Mouse (Mus musculus) ES-E14 (cell line): ENCODE data around the gene Lrmda.

Experiments used
- CHD2 ChIP-seq: IDR thresholded peaks from 2 replicates; pipeline ENCODE4 v1.6.1; 2014; ENCODE audit warnings: mild to moderate bottlenecking, low read depth, low read length, inconsistent platforms
- MAFK ChIP-seq: IDR thresholded peaks from 2 replicates; pipeline ENCODE4 v1.6.1; 2014; ENCODE audit warnings: mild to moderate bottlenecking, low read depth, low read length, inconsistent platforms; ENCODE audit not compliant: insufficient read depth
- ZC3H11A ChIP-seq: IDR thresholded peaks from 2 replicates; pipeline ENCODE4 v1.6.1; 2012; ENCODE audit warnings: low read depth, mild to moderate bottlenecking, inconsistent platforms, low read length, borderline replicate concordance
- ZNF384 ChIP-seq: IDR thresholded peaks from 2 replicates; pipeline ENCODE4 v1.6.1; 2012; ENCODE audit warnings: low read depth, low read length, inconsistent platforms

DNA sequence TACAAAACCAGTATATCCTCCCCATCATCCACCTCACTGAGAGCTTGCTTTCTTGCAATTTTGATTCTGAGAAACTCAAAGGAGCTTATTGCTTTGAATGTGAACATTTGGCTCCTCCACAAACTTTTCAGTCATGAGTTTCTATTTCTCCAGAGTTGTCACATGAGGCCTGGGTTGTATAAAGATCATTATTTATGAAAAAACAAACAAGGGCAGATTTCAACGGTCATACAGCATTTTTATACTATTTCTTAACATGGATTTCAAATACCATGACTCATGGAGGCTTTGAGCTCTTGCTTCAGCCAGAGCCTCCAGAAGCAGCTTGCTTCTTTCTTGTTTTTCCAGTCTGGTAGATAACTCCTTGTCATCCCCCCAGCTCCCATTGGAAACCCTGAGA, 119.8 kb downstream of the Lrmda start:
- TF ChIP-seq ZNF384: no peak
- TF ChIP-seq ZC3H11A: no peak
- TF ChIP-seq CHD2: no peak
- no peak for TF ChIP-seq MAFK
